Mouse (Mus musculus) left cerebral cortex, adult 2 months (tissue): ENCODE results near the gene Slc17a4. TPM values are rescaled to one million over a fixed set of nuclear protein-coding genes. Genes with fewer than 3 reads are reported as not detected.

Experiments
- DNase-seq, 2 experiments: peaks; one replicate each; pipeline ENCODE4 v3.0.0; 2021 to 2022; ENCODE audit warnings: low spot score in 2 of 2, mixed read lengths in 1 of 2; ENCODE audit errors: extremely low spot score in 1 of 2
- H3K27ac ChIP-seq: fragments of 200-600 bp; 2 replicates; pipeline ENCODE4 v1.8.1; 2022
- H3K4me3 ChIP-seq: fragments of 200-600 bp; 2 replicates; pipeline ENCODE4 v1.8.1; 2022
- CTCF ChIP-seq: fragments of 200-600 bp; IDR thresholded peaks from 2 replicates; pipeline ENCODE4 v1.8.1; 2022; ENCODE audit warnings: antibody characterized with exemption, mild to moderate bottlenecking, moderate library complexity
- intact Hi-C: fragments of 180-260 bp; cut with DNase I; formaldehyde crosslinking; loops from one replicate; pipeline ENCODE4 v1.15.1; 2025
- total RNA-seq, 2 experiments: library from RNA; stranded (reverse); gene quantifications; 2 replicates each; pipeline ENCODE4 v1.2.3; 2021

The Slc17a4 gene
- total RNA-seq, 2 experiments from 2014 or later, result not detected

- TF ChIP-seq CTCF, result no peak
Observed at GRCm38 (mm10) chr13:23930461-23930860, 15.7 kb upstream of the Slc17a4 start.

GRCm38 (mm10) chr13:23928637-23929036 lies 13.8 kb upstream of the Slc17a4 start:
- intact Hi-C loops, result no loop called here
- TF ChIP-seq CTCF, result no peak
- Histone ChIP-seq H3K4me3 (no peak overlapping the region), H3K27ac (no peak overlapping the region)
- DNase-seq, result no peak

More at GRCm38 (mm10) chr13:23930461-23930860, 15.7 kb upstream of the Slc17a4 start:
- intact Hi-C loops, result no loop called here
- DNase-seq, result no peak
- Histone ChIP-seq H3K4me3 (no peak overlapping the region), H3K27ac (no peak overlapping the region)

GRCm38 (mm10) chr13:23925792-23926191 lies 11.0 kb upstream of the Slc17a4 start:
- H3K27ac ChIP-seq, result no peak overlapping the region
- H3K4me3 ChIP-seq, result no peak overlapping the region
- intact Hi-C loops, result no loop called here
- TF ChIP-seq CTCF, result no peak
- DNase-seq, result no peak

GRCm38 (mm10) chr13:23917674-23918073 lies 2.9 kb upstream of the Slc17a4 start:
- TF ChIP-seq CTCF, result no peak
- no peak overlapping the region for H3K27ac ChIP-seq
- H3K4me3 ChIP-seq, result no peak overlapping the region
- intact Hi-C loops, result no loop called here
- DNase-seq, result no peak

- no peak for TF ChIP-seq CTCF
- no peak for DNase-seq
- intact Hi-C loops, result no loop called here
- Histone ChIP-seq H3K27ac (no peak overlapping the region), H3K4me3 (no peak overlapping the region)
Observed at GRCm38 (mm10) chr13:23916132-23916531, 1.3 kb upstream of the Slc17a4 start.

- no peak for TF ChIP-seq CTCF
- Histone ChIP-seq H3K27ac (no peak overlapping the region), H3K4me3 (no peak overlapping the region)
- intact Hi-C loops, result no loop called here
- no peak for DNase-seq
Observed at GRCm38 (mm10) chr13:23913791-23914306, 960 bp downstream of the Slc17a4 start.

GRCm38 (mm10) chr13:23911335-23911734 lies 3.5 kb downstream of the Slc17a4 start:
- Histone ChIP-seq H3K27ac (no peak overlapping the region), H3K4me3 (no peak overlapping the region)
- no peak for DNase-seq
- TF ChIP-seq CTCF, result no peak
- intact Hi-C loops, result no loop called here

GRCm38 (mm10) chr13:23910121-23910520 lies 4.7 kb downstream of the Slc17a4 start:
- Histone ChIP-seq H3K4me3 (no peak overlapping the region), H3K27ac (no peak overlapping the region)
- intact Hi-C loops, result no loop called here
- no peak for TF ChIP-seq CTCF
- no peak for DNase-seq

- Histone ChIP-seq H3K4me3 (no peak overlapping the region), H3K27ac (no peak overlapping the region)
- intact Hi-C loops, result no loop called here
- no peak for TF ChIP-seq CTCF
- DNase-seq, result no peak
Observed at GRCm38 (mm10) chr13:23906906-23907305, 7.9 kb downstream of the Slc17a4 start.

- DNase-seq, result no peak
- Histone ChIP-seq H3K4me3 (no peak overlapping the region), H3K27ac (no peak overlapping the region)
- intact Hi-C loops, result no loop called here
- TF ChIP-seq CTCF, result no peak
Observed at GRCm38 (mm10) chr13:23898242-23898641, 16.6 kb downstream of the Slc17a4 start.

- intact Hi-C loops, result no loop called here
- TF ChIP-seq CTCF, result no peak
- DNase-seq, result no peak
- Histone ChIP-seq H3K4me3 (no peak overlapping the region), H3K27ac (no peak overlapping the region)
Observed at GRCm38 (mm10) chr13:23893269-23893593, 21.6 kb downstream of the Slc17a4 start.

- TF ChIP-seq CTCF, result no peak
- Histone ChIP-seq H3K27ac (no peak overlapping the region), H3K4me3 (no peak overlapping the region)
- no peak for DNase-seq
- intact Hi-C loops, result no loop called here
Observed at GRCm38 (mm10) chr13:23892592-23893268, 22.1 kb downstream of the Slc17a4 start.

GRCm38 (mm10) chr13:23889011-23889605 lies 25.7 kb downstream of the Slc17a4 start:
- intact Hi-C loops, result no loop called here
- DNase-seq, result no peak
- Histone ChIP-seq H3K4me3 (no peak overlapping the region), H3K27ac (no peak overlapping the region)
- TF ChIP-seq CTCF, result no peak
